Mouse (Mus musculus): Measurements from ENCODE around the gene Prss53. TPM values are rescaled to one million over a fixed set of nuclear protein-coding genes. Genes with fewer than 3 reads are reported as not detected.

The Prss53 gene
- total RNA-seq (2014; rRNA removed; ENCODE audit: low replicate concordance), result 0.12 TPM in 1 of 2 replicates, not detected in the other
- polyA plus RNA-seq (2015; fragmentation: Nextera tagmentation; extraction: Ambion mirVana), result 0.26 and 0.66 TPM in 2 replicates

DNA sequence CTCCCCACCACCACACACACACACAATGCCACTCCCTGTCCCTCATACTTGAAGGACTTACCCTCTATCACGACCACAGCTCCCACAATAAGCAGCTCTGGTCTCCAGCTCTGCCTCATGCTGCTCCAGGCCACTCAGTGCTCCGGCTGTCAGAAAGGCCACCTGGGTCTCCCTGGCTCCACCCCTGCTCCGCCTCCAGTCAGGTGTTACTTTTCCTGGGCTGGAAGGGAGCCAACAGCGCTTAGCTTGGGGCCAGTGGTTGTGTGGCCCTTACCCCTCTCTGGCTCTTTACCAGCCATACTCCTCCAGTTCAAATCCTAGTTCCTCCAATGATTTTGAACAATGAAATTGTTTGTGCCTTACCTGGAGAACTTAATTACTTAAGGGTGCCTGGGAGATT is at the start of gene Prss53:
Gene Prss53 (minus strand): TSS at position 173 of the 400 bp plus-strand sequence.
- DNase-seq (ENCODE audit: low spot score) (no peak), ATAC-seq (ENCODE audit: insufficient read depth, low read depth) (no peak)
- Histone ChIP-seq H3K36me3 (replicated peaks; ENCODE audit: control insufficient read depth, insufficient read depth, low read length) (peaks cover 51% of the 10 kb centered on the region), H3K4me3 (ENCODE audit: low read depth, low read length) (no peak within 1 kb of the TSS), H3K9me3 (replicated peaks; ENCODE audit: control insufficient read depth, low read length) (no peaks in the 10 kb centered on the region), H3K27ac (ENCODE audit: low read depth) (no peak within 1 kb of the TSS), H3K27me3 (ENCODE audit: control insufficient read depth, insufficient read depth, low read length) (no peaks in the 10 kb centered on the region), H3K4me2 (ENCODE audit: low read depth, low read length) (no peak within 1 kb of the TSS), H3K9ac (replicated peaks; ENCODE audit: low read depth, low read length) (no peak within 1 kb of the TSS), H3K4me1 (ENCODE audit: control insufficient read depth, insufficient read depth) (peaks cover 6% of the 10 kb centered on the region; the same call in 1 of the 2 replicates)
- WGBS, result 45% methylated on average over 4 of the region's 4 CpGs
- TF ChIP-seq CTCF (IDR thresholded peaks at IDR 0.05; ENCODE audit: low read depth), result no peak
- TF ChIP-seq EP300 (IDR thresholded peaks at IDR 0.05; ENCODE audit: low read depth), result no peak

GRCm38 (mm10) chr7:127936216-127936884 is 45.6 kb upstream of the Prss53 start:
- TF ChIP-seq EP300 (IDR thresholded peaks at IDR 0.05; ENCODE audit: low read depth) (no peak), CTCF (IDR thresholded peaks at IDR 0.05; ENCODE audit: low read depth) (no peak)
- H3K9ac ChIP-seq (replicated peaks; ENCODE audit: low read depth, low read length), result peak overlapping the region; percentile 52; the same call in 1 of the 2 replicates
- peak overlapping the region; percentile 60 for H3K4me3 ChIP-seq (ENCODE audit: low read depth, low read length)
- no peak overlapping the region for H3K27ac ChIP-seq (ENCODE audit: low read depth)
- H3K4me1 ChIP-seq (ENCODE audit: control insufficient read depth, insufficient read depth), result no peaks in the 10 kb centered on the region
- peak overlapping the region; percentile 82 for H3K4me2 ChIP-seq (ENCODE audit: low read depth, low read length)
- 53% methylated on average over 18 of the region's 18 CpGs for WGBS
- no peaks in the 10 kb centered on the region for H3K36me3 ChIP-seq (replicated peaks; ENCODE audit: control insufficient read depth, insufficient read depth, low read length)
- no peaks in the 10 kb centered on the region for H3K9me3 ChIP-seq (replicated peaks; ENCODE audit: control insufficient read depth, low read length)
- ATAC-seq (ENCODE audit: insufficient read depth, low read depth) (no peak), DNase-seq (ENCODE audit: low spot score) (no peak)
- no peaks in the 10 kb centered on the region for H3K27me3 ChIP-seq (ENCODE audit: control insufficient read depth, insufficient read depth, low read length)

DNA sequence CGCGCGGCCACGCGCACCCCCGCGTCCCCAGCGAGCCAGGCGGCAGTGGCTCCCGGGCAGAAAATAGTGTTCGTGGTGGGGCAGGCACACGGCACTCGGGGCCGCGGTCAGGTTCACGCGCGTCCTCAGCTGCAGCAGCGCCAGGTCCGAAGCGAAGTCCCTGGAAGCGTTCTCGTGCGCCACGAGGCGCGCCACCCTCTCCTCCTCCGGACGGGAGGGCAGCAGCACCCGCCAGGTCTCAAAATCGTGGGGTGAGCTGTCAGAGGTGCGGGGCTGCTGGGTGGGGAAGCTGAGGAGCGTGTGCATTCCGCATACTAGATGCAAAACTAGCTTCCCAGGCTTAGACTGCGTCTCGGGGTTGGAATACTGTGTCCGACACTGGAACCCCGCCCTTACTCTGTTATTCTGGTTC is 45.0 kb upstream of the Prss53 start:
- H3K4me2 ChIP-seq (ENCODE audit: low read depth, low read length), result peak overlapping the region; percentile 82

GRCm38 (mm10) chr7:127935028-127935722 is 44.4 kb upstream of the Prss53 start:
- no peak for TF ChIP-seq EP300 (IDR thresholded peaks at IDR 0.05; ENCODE audit: low read depth)
- TF ChIP-seq CTCF (IDR thresholded peaks at IDR 0.05; ENCODE audit: low read depth), result peak; percentile 97
- peak; percentile 95 for ATAC-seq (ENCODE audit: insufficient read depth, low read depth)
- H3K9ac ChIP-seq (replicated peaks; ENCODE audit: low read depth, low read length), result peak overlapping the region; percentile 52

More for the DNA sequence above, 45.0 kb upstream of the Prss53 start:
- Histone ChIP-seq H3K4me3 (ENCODE audit: low read depth, low read length) (peak overlapping the region; percentile 60), H3K4me1 (ENCODE audit: control insufficient read depth, insufficient read depth) (no peaks in the 10 kb centered on the region), H3K9ac (replicated peaks; ENCODE audit: low read depth, low read length) (peak overlapping the region; percentile 52), H3K27me3 (ENCODE audit: control insufficient read depth, insufficient read depth, low read length) (no peaks in the 10 kb centered on the region), H3K9me3 (replicated peaks; ENCODE audit: control insufficient read depth, low read length) (no peaks in the 10 kb centered on the region), H3K36me3 (replicated peaks; ENCODE audit: control insufficient read depth, insufficient read depth, low read length) (no peaks in the 10 kb centered on the region), H3K27ac (ENCODE audit: low read depth) (peak overlapping the region; percentile 21; the same call in 1 of the 2 replicates)
- DNase-seq (ENCODE audit: low spot score) (no peak), ATAC-seq (ENCODE audit: insufficient read depth, low read depth) (no peak; the same call in 1 of the 2 replicates)
- under 1% methylated on average over 32 of the region's 38 CpGs for WGBS
- TF ChIP-seq CTCF (IDR thresholded peaks at IDR 0.05; ENCODE audit: low read depth), result no peak

GRCm38 (mm10) chr7:127934075-127934474 is 43.3 kb upstream of the Prss53 start:
- no peak for ATAC-seq (ENCODE audit: insufficient read depth, low read depth)
- 0 out of 2 replicates have a peak, but pooled peaks cover 3% of the 10 kb centered on the region for H3K27me3 ChIP-seq (ENCODE audit: control insufficient read depth, insufficient read depth, low read length)
- H3K9me3 ChIP-seq (replicated peaks; ENCODE audit: control insufficient read depth, low read length), result no peaks in the 10 kb centered on the region
- H3K27ac ChIP-seq (ENCODE audit: low read depth), result no peak overlapping the region
- TF ChIP-seq CTCF (IDR thresholded peaks at IDR 0.05; ENCODE audit: low read depth) (no peak), EP300 (IDR thresholded peaks at IDR 0.05; ENCODE audit: low read depth) (no peak)
- H3K4me1 ChIP-seq (ENCODE audit: control insufficient read depth, insufficient read depth), result 0 out of 2 replicates have a peak, but pooled peaks cover 3% of the 10 kb centered on the region
- no peak overlapping the region for H3K9ac ChIP-seq (replicated peaks; ENCODE audit: low read depth, low read length)
- H3K4me3 ChIP-seq (ENCODE audit: low read depth, low read length), result no peak overlapping the region
- no peaks in the 10 kb centered on the region for H3K36me3 ChIP-seq (replicated peaks; ENCODE audit: control insufficient read depth, insufficient read depth, low read length)
- WGBS, result 75% methylated on average over 5 of the region's 5 CpGs
- H3K4me2 ChIP-seq (ENCODE audit: low read depth, low read length), result no peak overlapping the region
- DNase-seq (ENCODE audit: low spot score), result no peak

More at GRCm38 (mm10) chr7:127935028-127935722, 44.4 kb upstream of the Prss53 start:
- peak overlapping the region; percentile 60 for H3K4me3 ChIP-seq (ENCODE audit: low read depth, low read length)
- H3K4me2 ChIP-seq (ENCODE audit: low read depth, low read length), result peak overlapping the region; percentile 82
- peak overlapping the region; percentile 21; the same call in 1 of the 2 replicates for H3K27ac ChIP-seq (ENCODE audit: low read depth)
- peak; percentile 98 for DNase-seq (ENCODE audit: low spot score)
- no peaks in the 10 kb centered on the region for H3K36me3 ChIP-seq (replicated peaks; ENCODE audit: control insufficient read depth, insufficient read depth, low read length)
- WGBS, result 6% methylated on average over 31 of the region's 32 CpGs
- no peaks in the 10 kb centered on the region for H3K4me1 ChIP-seq (ENCODE audit: control insufficient read depth, insufficient read depth)
- H3K27me3 ChIP-seq (ENCODE audit: control insufficient read depth, insufficient read depth, low read length), result no peaks in the 10 kb centered on the region
- no peaks in the 10 kb centered on the region for H3K9me3 ChIP-seq (replicated peaks; ENCODE audit: control insufficient read depth, low read length)

All from heart, postnatal 0 days (tissue).